Mouse (Mus musculus): ENCODE measurements around the gene Dok3.
A peak's percentile ranks its signal among the peaks of the same experiment; 100 is the strongest.

Dok3 gene

DNA sequence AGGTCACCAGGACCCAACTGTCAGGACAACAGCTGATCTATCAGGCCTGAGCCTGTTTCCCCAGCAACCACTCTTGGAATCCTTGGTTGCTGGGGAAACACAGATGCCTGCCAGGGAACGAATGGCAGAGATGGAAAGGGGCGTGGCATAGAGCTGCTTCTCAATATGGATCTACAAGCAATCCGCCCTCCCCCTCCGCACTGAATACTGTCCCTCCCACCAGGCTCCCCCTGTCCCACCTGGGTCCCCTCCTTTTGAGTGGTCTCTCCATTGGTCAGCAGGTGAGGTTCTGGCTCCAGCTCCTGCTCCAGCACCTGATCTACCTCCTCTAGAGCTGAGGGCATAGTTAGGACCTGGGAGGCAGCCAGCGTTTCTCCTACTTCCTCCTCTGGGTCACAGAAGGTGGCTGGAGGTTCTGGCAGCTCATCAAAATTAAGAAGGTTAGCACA lies 54.5 kb downstream of the Dok3 start:
- DNase-seq = peak; percentile 45

- no peak for DNase-seq
Measured at GRCm38 (mm10) chr13:55473961-55474360, 55.1 kb downstream of the Dok3 start.
